Mouse (Mus musculus): ENCODE measurements around the gene Angptl8. TPM values are rescaled to one million over a fixed set of nuclear protein-coding genes. Genes with fewer than 3 reads are reported as not detected.

The Angptl8 gene
- polyA plus RNA-seq, 1 experiment from 2014 or later, result 0.66 TPM

DNA sequence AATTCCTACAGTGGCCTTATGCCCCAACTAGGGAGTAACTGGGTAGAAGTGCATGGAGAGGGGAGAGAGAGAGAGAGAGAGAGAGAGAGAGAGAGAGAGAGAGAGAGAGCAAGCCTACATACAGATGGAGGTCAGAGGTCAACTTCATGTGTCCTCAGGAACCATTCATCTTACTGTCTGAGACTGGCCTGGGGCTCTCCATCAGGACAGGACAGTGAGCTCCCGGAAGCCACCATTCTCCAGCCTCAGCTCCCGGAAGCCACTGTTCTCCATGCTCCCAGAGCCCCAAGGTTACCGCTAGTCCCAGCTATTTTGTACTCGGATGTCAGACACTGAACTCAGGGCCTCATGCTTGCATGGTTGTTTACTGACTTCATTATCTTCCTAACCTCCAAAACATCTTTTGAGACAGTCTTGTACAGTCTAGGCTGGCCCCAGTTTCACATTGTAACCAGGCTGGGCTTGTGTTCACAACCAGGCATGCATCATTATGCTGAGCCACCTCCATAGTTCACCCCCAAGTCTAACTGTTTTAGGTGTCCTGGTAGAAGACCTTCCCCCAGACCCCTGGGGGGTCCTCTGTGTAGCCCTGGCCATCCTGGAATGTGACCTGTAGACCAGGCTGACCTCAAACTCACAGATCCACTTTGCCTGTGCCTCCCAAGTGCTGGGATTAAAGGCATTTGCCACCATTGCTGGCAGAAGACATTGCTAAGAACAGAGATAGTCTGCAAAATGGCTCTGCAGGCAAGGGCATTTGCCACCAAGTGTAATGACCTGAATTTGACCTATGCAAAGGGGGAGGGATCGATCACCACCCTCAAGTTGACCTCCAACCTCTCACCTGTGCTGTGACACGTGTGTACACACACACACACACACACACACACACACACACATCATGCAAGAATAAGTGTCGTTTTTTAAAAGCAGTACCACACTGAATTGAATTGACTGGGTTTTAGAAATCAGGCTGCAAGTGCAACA, 14.7 kb downstream of the Angptl8 start:
- Histone ChIP-seq H3K27ac (ENCODE audit: low read depth, low read length) (no peak overlapping the region), H3K4me1 (ENCODE audit: control insufficient read depth, insufficient read depth, low read depth, low read length) (peaks cover 3% of the 10 kb centered on the region; the same call in 1 of the 2 replicates), H3K9me3 (ENCODE audit: control insufficient read depth, low read length) (no peaks in the 10 kb centered on the region), H3K4me2 (ENCODE audit: low read length) (no peak overlapping the region), H3K4me3 (ENCODE audit: low read length) (no peak overlapping the region), H3K9ac (ENCODE audit: low read depth, low read length) (no peak overlapping the region), H3K36me3 (ENCODE audit: control insufficient read depth, insufficient read depth, low read length) (no peaks in the 10 kb centered on the region), H3K27me3 (replicated peaks; ENCODE audit: control insufficient read depth, insufficient read depth, low read length) (no peaks in the 10 kb centered on the region)
- no peak for ATAC-seq
- 70% methylated on average over 7 of the region's 7 CpGs for WGBS

DNA sequence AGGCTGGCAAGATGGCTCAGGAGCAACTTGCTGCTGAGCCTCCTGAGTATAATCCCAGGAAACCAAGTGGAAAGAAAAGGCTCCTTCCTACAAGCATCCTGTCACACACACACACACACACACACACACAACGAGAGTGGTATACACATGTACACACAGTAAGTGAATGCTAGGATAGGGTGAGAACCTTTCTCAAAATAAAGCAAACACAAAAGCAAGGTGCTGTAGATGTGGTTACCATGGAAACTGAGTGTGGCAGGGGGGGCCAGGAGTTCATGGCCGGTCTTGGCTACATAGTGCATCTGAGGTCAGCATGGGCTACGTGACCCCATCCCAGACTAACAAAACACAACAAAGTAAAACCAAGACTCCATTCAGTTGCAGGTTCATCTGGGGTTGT, 15.8 kb downstream of the Angptl8 start:
- WGBS, result 71% methylated on average over 3 of the region's 3 CpGs
- Histone ChIP-seq H3K9ac (ENCODE audit: low read depth, low read length) (no peak overlapping the region), H3K27ac (ENCODE audit: low read depth, low read length) (no peak overlapping the region), H3K9me3 (ENCODE audit: control insufficient read depth, low read length) (no peaks in the 10 kb centered on the region), H3K4me2 (ENCODE audit: low read length) (peak overlapping the region; percentile 8), H3K27me3 (replicated peaks; ENCODE audit: control insufficient read depth, insufficient read depth, low read length) (no peaks in the 10 kb centered on the region), H3K4me3 (ENCODE audit: low read length) (no peak overlapping the region), H3K4me1 (ENCODE audit: control insufficient read depth, insufficient read depth, low read depth, low read length) (peaks cover 3% of the 10 kb centered on the region; the same call in 1 of the 2 replicates), H3K36me3 (ENCODE audit: control insufficient read depth, insufficient read depth, low read length) (no peaks in the 10 kb centered on the region)
- no peak for ATAC-seq

DNA sequence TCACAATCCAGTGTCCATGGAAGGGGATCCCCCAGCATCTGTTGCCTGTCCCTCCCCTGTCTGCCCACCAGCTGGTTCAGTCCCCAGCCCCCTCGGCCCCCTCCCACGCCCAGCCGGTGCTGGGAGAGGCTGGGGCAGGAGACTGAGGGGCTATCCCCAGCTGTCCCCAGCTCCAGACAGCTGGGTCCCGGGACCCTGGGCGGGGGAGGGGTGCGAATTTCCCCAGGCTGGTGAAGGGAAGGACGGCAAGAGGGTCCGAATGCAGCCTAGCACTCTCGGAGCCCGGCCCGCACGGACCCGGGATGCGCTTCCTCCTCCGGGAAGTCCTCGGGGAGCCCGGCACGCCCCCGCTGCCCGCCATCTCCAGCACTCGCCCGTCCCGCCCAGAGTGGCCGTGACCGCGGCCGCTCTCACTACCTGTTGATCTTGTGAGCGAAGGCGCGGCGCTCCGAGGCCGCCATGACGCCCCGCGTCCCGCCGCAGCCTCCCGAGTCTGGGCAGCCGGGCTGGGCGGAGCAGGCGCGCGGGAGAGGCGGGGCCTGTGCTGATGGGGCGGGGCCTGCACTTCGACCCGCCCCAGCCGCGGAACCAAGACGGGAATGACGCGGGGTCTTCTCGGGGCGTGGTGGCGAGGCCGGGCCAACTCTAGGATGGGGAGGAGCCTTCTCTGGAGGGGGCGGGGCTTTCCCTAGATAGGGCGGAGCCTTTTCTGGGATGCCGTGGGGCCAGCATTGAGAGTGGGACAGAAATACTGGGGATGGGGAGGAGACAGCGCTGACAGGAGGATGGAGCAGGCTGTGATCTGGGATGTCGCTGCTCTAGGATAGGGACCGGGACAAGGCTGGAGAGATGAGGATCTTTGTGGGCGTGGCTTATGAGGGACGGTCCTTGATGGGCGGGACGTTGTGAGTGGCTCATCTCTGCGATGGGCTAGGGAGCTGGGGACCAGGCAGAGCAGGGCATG, 17.1 kb downstream of the Angptl8 start, which contains the start of gene Dock6:
Gene Dock6, minus strand, starts transcription at position 508 of the 964 bp plus-strand sequence.
- H3K27ac ChIP-seq (ENCODE audit: low read depth, low read length), result peak within 1 kb of the TSS; percentile 67
- H3K36me3 ChIP-seq (ENCODE audit: control insufficient read depth, insufficient read depth, low read length), result no peaks in the 10 kb centered on the region
- H3K9ac ChIP-seq (ENCODE audit: low read depth, low read length), result peak within 1 kb of the TSS; percentile 66
- peak within 1 kb of the TSS; percentile 59 for H3K4me3 ChIP-seq (ENCODE audit: low read length)
- H3K27me3 ChIP-seq (replicated peaks; ENCODE audit: control insufficient read depth, insufficient read depth, low read length), result no peaks in the 10 kb centered on the region
- peak; percentile 95 for ATAC-seq
- H3K4me2 ChIP-seq (ENCODE audit: low read length), result peak within 1 kb of the TSS; percentile 71
- H3K9me3 ChIP-seq (ENCODE audit: control insufficient read depth, low read length), result no peaks in the 10 kb centered on the region
- peaks cover 3% of the 10 kb centered on the region; the same call in 1 of the 2 replicates for H3K4me1 ChIP-seq (ENCODE audit: control insufficient read depth, insufficient read depth, low read depth, low read length)
- WGBS, result under 1% methylated on average over 60 of the region's 68 CpGs

DNA sequence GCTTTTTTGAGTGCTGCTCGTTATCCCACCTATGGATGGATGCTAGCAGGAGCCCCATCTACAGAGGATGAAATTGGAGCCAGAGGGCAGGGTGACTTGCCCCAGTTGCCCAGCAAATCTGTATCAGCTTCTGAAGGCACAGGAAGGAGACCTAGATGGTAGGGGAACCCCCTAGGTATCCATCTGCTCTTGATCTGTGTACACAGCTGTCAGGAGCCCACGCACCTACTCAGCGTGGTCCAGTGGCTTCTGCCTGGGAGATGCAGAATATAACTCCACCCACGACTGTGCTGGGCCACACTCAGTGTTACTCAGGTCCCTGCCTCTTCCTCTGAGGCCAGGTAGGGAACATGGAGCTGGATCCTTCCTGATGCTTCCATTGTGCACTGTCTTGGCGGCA, 18.7 kb downstream of the Angptl8 start:
- Histone ChIP-seq H3K27ac (ENCODE audit: low read depth, low read length) (no peak overlapping the region), H3K36me3 (ENCODE audit: control insufficient read depth, insufficient read depth, low read length) (no peaks in the 10 kb centered on the region), H3K9ac (ENCODE audit: low read depth, low read length) (no peak overlapping the region), H3K4me3 (ENCODE audit: low read length) (no peak overlapping the region), H3K4me2 (ENCODE audit: low read length) (no peak overlapping the region), H3K9me3 (ENCODE audit: control insufficient read depth, low read length) (no peaks in the 10 kb centered on the region), H3K27me3 (replicated peaks; ENCODE audit: control insufficient read depth, insufficient read depth, low read length) (no peaks in the 10 kb centered on the region), H3K4me1 (ENCODE audit: control insufficient read depth, insufficient read depth, low read depth, low read length) (peaks cover 3% of the 10 kb centered on the region; the same call in 1 of the 2 replicates)
- WGBS, result 73% methylated on average over 5 of the region's 5 CpGs
- no peak for ATAC-seq

DNA sequence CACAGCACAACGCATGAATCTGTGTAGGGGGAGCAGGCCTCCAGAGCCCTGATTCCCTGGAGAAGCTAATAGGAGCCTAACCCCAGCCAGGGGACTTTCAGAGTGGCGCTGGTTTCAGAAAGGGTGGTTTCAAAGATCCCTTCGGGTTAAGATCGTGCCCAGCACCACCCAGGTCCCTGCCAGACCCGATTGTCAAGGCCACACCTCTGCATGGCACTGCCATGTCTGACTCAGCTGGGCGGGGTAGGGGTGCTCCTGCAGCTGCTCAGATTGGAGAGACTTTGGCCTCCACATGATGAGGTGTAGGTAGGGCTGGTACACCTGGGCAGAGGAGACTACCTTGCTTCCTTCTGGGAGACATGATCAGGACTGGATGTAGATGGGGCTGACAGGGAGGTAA, 19.6 kb downstream of the Angptl8 start:
- Histone ChIP-seq H3K9me3 (ENCODE audit: control insufficient read depth, low read length) (no peaks in the 10 kb centered on the region), H3K27me3 (replicated peaks; ENCODE audit: control insufficient read depth, insufficient read depth, low read length) (no peaks in the 10 kb centered on the region), H3K4me3 (ENCODE audit: low read length) (no peak overlapping the region), H3K36me3 (ENCODE audit: control insufficient read depth, insufficient read depth, low read length) (no peaks in the 10 kb centered on the region), H3K4me1 (ENCODE audit: control insufficient read depth, insufficient read depth, low read depth, low read length) (peaks cover 3% of the 10 kb centered on the region; the same call in 1 of the 2 replicates), H3K4me2 (ENCODE audit: low read length) (no peak overlapping the region), H3K9ac (ENCODE audit: low read depth, low read length) (no peak overlapping the region), H3K27ac (ENCODE audit: low read depth, low read length) (no peak overlapping the region)
- no peak for ATAC-seq
- 84% methylated on average over 6 of the region's 6 CpGs for WGBS

DNA sequence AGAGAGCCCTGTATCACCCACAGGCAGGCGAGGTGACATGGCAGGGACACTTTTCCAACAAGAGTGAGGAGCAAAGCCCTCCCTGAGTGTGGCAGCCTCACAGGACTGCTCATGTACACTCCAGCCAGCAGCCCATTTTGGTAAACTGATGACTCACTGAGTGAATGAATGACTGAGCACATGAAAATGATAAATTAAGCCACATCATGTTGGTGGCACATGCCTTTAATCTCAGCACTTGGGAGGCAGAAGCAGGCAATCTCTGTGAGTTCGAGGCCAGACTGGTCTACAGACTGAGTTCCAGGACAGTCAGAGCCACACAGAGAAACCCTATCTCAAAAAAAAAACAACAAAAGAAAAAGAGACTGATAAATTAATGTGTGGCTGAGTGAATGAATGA, 22.2 kb downstream of the Angptl8 start:
- H3K9me3 ChIP-seq (ENCODE audit: control insufficient read depth, low read length), result no peaks in the 10 kb centered on the region; the same call in 1 of the 2 replicates
- no peak for ATAC-seq
- H3K4me1 ChIP-seq (ENCODE audit: control insufficient read depth, insufficient read depth, low read depth, low read length), result no peaks in the 10 kb centered on the region
- H3K27ac ChIP-seq (ENCODE audit: low read depth, low read length), result no peak overlapping the region
- H3K27me3 ChIP-seq (replicated peaks; ENCODE audit: control insufficient read depth, insufficient read depth, low read length), result no peaks in the 10 kb centered on the region
- no peak overlapping the region for H3K4me2 ChIP-seq (ENCODE audit: low read length)
- 80% methylated on average over 2 of the region's 2 CpGs for WGBS
- H3K4me3 ChIP-seq (ENCODE audit: low read length), result no peak overlapping the region
- H3K9ac ChIP-seq (ENCODE audit: low read depth, low read length), result no peak overlapping the region
- no peaks in the 10 kb centered on the region for H3K36me3 ChIP-seq (ENCODE audit: control insufficient read depth, insufficient read depth, low read length)

DNA sequence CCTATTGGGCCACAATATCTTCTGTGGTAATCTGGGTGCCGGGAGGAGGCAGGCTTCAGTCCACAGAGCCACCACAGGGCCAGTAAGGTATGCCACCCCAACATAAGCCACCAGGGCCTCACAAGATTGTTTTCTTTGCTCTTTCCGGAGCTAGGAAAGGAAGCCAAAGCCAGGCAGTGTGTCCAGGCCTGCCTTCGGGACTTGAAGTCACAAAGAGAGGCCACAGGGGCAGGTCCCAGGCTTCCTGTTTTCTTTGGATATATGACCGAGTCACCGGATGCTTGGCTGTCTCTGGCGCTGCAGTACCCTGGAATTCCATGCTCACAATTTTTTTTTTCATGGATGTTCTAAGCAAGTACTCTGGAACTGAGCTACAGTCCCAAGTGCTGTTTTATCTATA, 22.8 kb downstream of the Angptl8 start:
- no peaks in the 10 kb centered on the region for H3K27me3 ChIP-seq (replicated peaks; ENCODE audit: control insufficient read depth, insufficient read depth, low read length)
- H3K27ac ChIP-seq (ENCODE audit: low read depth, low read length), result no peak overlapping the region
- H3K36me3 ChIP-seq (ENCODE audit: control insufficient read depth, insufficient read depth, low read length), result no peaks in the 10 kb centered on the region
- no peak overlapping the region for H3K4me3 ChIP-seq (ENCODE audit: low read length)
- no peak overlapping the region for H3K9ac ChIP-seq (ENCODE audit: low read depth, low read length)
- 79% methylated on average over 6 of the region's 6 CpGs for whole genome bisulfite sequencing
- H3K4me2 ChIP-seq (ENCODE audit: low read length), result no peak overlapping the region
- ATAC-seq, result no peak
- H3K9me3 ChIP-seq (ENCODE audit: control insufficient read depth, low read length), result no peaks in the 10 kb centered on the region; the same call in 1 of the 2 replicates
- H3K4me1 ChIP-seq (ENCODE audit: control insufficient read depth, insufficient read depth, low read depth, low read length), result no peaks in the 10 kb centered on the region

DNA sequence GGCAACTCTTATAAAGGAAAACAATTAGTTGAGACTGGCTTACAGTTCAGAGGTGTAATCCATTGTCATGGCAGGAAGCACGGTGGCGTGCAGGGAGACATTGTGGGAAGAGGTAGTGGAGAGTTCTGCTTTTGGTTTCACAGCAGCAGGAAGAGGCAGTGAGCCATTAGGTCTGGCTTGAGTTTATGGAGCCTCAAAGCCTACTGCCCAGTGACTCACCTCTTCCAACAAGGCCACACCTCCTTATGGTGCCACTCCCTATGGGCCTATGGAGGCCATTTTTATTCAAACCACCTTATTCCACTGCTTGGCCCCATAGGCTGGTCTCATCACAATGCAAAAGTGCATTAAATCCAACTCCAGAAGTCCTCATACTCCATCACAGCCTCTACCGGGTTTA, 24.3 kb downstream of the Angptl8 start:
- 88% methylated on average over 3 of the region's 3 CpGs for WGBS
- no peak overlapping the region for H3K4me2 ChIP-seq (ENCODE audit: low read length)
- H3K9me3 ChIP-seq (ENCODE audit: control insufficient read depth, low read length), result no peaks in the 10 kb centered on the region; the same call in 1 of the 2 replicates
- no peaks in the 10 kb centered on the region for H3K4me1 ChIP-seq (ENCODE audit: control insufficient read depth, insufficient read depth, low read depth, low read length)
- H3K9ac ChIP-seq (ENCODE audit: low read depth, low read length), result no peak overlapping the region
- H3K36me3 ChIP-seq (ENCODE audit: control insufficient read depth, insufficient read depth, low read length), result no peaks in the 10 kb centered on the region
- H3K27me3 ChIP-seq (replicated peaks; ENCODE audit: control insufficient read depth, insufficient read depth, low read length), result no peaks in the 10 kb centered on the region
- no peak overlapping the region for H3K27ac ChIP-seq (ENCODE audit: low read depth, low read length)
- no peak overlapping the region for H3K4me3 ChIP-seq (ENCODE audit: low read length)
- ATAC-seq, result no peak
